Mouse (Mus musculus): ENCODE measurements around the gene Rad9a.
"Not testable (repeated sequence)": the region's sequence is repeated elsewhere in the genome, so short reads cannot be mapped to it uniquely, and the experiment has no call there.

GRCm38 (mm10) chr19:4248683-4249082 lies 47.2 kb upstream of the Rad9a start:
- not testable (repeated sequence) for TF ChIP-seq CTCF (IDR thresholded peaks at IDR 0.05; ENCODE audit: borderline replicate concordance, insufficient read depth, low read depth, low read length); POLR2A (IDR thresholded peaks at IDR 0.05; ENCODE audit: borderline replicate concordance, insufficient read depth, low read length)

Data from cerebellum, adult 2 months (tissue).